Mouse (Mus musculus) heart, embryonic 11.5 days (tissue): ENCODE results near the gene Ppp1r14d. TPM values are rescaled to one million over a fixed set of nuclear protein-coding genes. Genes with fewer than 3 reads are reported as not detected.

Experiments used
- ATAC-seq: fragments of 200-750 bp; cut with Nextera tagmentation; replicated peaks from 2 replicates; pipeline ENCODE4 v1.8.0; 2017; ENCODE audit warnings: moderate library complexity; ENCODE audit not compliant: insufficient number of reproducible peaks, low FRiP score, low TSS enrichment
- H3K27ac ChIP-seq: fragments of 300-500 bp; sonication (generic); 2 replicates; pipeline ENCODE4 v1.5.1; 2014; ENCODE audit warnings: mild to moderate bottlenecking, low read depth, low read length
- H3K27me3 ChIP-seq: fragments of 300-500 bp; sonication (generic); 2 replicates; pipeline ENCODE4 v1.6.1; 2014; ENCODE audit warnings: mild to moderate bottlenecking, low read length, mixed read lengths; ENCODE audit not compliant: control insufficient read depth, insufficient read depth
- H3K36me3 ChIP-seq: fragments of 300-500 bp; sonication (generic); 2 replicates; pipeline ENCODE4 v1.6.1; 2014; ENCODE audit warnings: mild to moderate bottlenecking, low read length, moderate library complexity, mixed read lengths; ENCODE audit not compliant: control insufficient read depth, insufficient read depth
- H3K4me1 ChIP-seq: fragments of 300-500 bp; sonication (generic); 2 replicates; pipeline ENCODE4 v1.6.1; 2014; ENCODE audit warnings: low read length; ENCODE audit not compliant: control insufficient read depth, insufficient read depth
- H3K4me2 ChIP-seq: fragments of 300-500 bp; sonication (generic); 2 replicates; pipeline ENCODE4 v1.6.1; 2014; ENCODE audit warnings: mild to moderate bottlenecking, moderate library complexity
- H3K4me3 ChIP-seq: fragments of 300-500 bp; sonication (generic); 2 replicates; pipeline ENCODE4 v1.5.1; 2014; ENCODE audit warnings: low read depth, low read length
- H3K9ac ChIP-seq: fragments of 300-500 bp; sonication (generic); 2 replicates; pipeline ENCODE4 v1.6.1; 2014; ENCODE audit warnings: mild to moderate bottlenecking, low read depth, low read length, moderate library complexity
- H3K9me3 ChIP-seq: fragments of 300-500 bp; sonication (generic); replicated peaks from 2 replicates; pipeline ENCODE4 v1.6.1; 2016; ENCODE audit warnings: low read length; ENCODE audit not compliant: control insufficient read depth
- WGBS: fragments of 180-500 bp; shearing (Covaris S2); extraction: QIAGEN DNeasy Blood & Tissue Kit; methylation state at CpG from one replicate; pipeline ENCODE4 v1.1.7; 2014; ENCODE audit not compliant: insufficient replicate concordance; 5-methylcytosine and 5-hydroxymethylcytosine counted together
- polyA plus RNA-seq: library from polyadenylated mRNA; unstranded; fragments of >200 nt; fragmentation: Nextera tagmentation; extraction: Ambion mirVana; gene quantifications from 2 replicates; pipeline ENCODE4 v1.2.1, GENCODE M21; 2014

Gene Ppp1r14d
- polyA plus RNA-seq, result not detected in 2 replicates

DNA sequence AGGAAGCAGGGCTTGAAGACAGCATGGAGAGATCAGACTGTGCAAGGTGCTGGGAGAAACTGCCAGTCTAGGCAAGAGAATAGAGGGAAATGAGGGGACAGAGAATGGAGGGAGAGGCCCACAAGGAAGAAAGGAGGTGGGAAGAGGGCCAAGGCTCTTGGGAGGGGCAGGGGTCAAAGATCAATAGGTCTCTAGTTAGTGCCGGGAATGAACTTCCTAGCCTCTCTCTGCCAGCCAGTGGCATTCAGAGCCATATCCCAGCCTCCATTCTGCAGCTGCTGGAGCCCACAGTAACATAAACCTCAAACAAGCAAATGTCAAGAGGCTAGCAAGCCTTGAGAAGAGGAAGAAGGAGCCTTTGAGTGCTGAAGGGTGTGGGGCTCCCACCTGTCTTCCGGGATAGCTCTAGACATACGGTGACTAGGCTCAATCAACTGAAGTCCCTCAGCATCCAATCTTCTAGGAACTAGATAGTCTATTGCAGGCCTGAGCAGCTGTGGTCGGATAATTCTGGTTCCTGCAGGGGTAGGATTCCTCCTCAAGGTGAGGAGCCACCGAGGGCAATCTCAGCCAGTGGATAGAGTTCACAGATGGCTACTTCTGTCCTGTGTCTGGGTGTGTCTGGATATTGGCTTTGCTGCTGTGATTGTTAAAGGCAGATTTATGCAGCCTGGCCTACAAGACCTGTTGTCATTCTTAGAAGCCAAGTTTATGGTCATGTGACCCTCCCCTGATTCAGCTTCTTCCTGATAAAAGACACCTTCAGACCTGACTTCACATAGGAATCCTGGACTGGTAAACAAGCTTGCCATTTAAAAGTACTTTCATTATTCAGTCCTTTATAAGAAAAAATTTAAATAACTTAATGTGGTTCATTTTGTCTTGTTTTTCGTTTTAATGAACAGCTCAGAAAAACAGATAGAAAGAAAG lies at the start of gene Ppp1r14d:
Ppp1r14d (minus strand) TSS at position 132 of the 930 bp plus-strand sequence.
- 74% methylated on average over 6 of the region's 6 CpGs for WGBS
- no peak for ATAC-seq
- H3K36me3 ChIP-seq, result no peaks in the 10 kb centered on the region
- H3K4me1 ChIP-seq, result no peaks in the 10 kb centered on the region
- H3K9me3 ChIP-seq, result no peaks in the 10 kb centered on the region
- H3K27me3 ChIP-seq, result peaks cover 6% of the 10 kb centered on the region; the same call in 1 of the 2 replicates
- H3K9ac ChIP-seq, result no peak within 1 kb of the TSS
- no peak within 1 kb of the TSS for H3K4me3 ChIP-seq
- H3K4me2 ChIP-seq, result no peak within 1 kb of the TSS
- H3K27ac ChIP-seq, result no peak within 1 kb of the TSS

DNA sequence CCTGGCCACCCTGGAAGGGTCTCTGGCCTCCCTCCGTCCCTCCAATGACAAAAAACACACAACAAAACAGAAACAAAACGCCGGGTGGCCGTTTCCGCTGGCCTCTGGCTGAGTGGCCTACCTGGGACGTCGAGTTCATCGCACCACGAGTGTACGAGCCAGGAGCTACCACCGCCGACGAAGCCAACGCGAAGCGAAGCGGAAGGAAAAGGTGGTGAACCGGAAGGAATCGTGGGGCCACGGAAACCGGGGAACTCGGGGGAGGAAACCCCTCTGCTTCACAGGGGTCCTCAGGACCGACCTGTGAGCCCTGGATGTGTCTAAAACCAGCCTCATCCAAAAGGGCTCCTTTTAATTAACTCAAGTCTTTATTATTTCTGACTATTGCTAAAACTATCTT lies 48.1 kb upstream of the Ppp1r14d start:
- no peak for ATAC-seq
- H3K4me3 ChIP-seq, result no peak overlapping the region
- no peak overlapping the region for H3K27ac ChIP-seq
- H3K36me3 ChIP-seq, result no peaks in the 10 kb centered on the region
- H3K9ac ChIP-seq, result no peak overlapping the region
- no peak overlapping the region for H3K4me2 ChIP-seq
- H3K27me3 ChIP-seq, result no peaks in the 10 kb centered on the region
- no peaks in the 10 kb centered on the region for H3K9me3 ChIP-seq
- WGBS, result 89% methylated on average over 23 of the region's 23 CpGs
- no peaks in the 10 kb centered on the region for H3K4me1 ChIP-seq

DNA sequence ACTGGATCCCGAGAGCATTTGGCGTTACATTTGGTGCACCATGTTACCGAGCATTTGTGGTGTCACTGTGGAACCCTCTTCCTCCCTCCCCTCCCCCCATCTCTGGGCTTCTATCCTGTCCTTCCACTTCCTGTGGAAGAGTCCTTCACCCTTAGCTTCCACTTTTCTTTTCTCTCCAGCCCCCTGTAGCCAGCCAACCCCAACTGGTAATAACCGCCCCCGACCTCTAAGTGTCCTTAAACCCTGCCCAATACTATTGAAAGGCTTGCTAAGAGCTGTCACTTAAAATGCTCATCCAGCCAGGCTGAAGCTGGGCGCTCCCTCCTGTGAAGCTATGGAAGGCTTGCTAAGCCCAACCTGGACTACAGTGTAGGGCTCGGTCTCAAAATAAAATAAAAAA lies 47.2 kb upstream of the Ppp1r14d start:
- ATAC-seq, result no peak
- no peaks in the 10 kb centered on the region for H3K9me3 ChIP-seq
- H3K9ac ChIP-seq, result no peak overlapping the region
- no peaks in the 10 kb centered on the region for H3K4me1 ChIP-seq
- 66% methylated on average over 7 of the region's 7 CpGs for WGBS
- H3K27me3 ChIP-seq, result no peaks in the 10 kb centered on the region
- no peak overlapping the region for H3K27ac ChIP-seq
- no peaks in the 10 kb centered on the region for H3K36me3 ChIP-seq
- H3K4me3 ChIP-seq, result no peak overlapping the region
- H3K4me2 ChIP-seq, result no peak overlapping the region

DNA sequence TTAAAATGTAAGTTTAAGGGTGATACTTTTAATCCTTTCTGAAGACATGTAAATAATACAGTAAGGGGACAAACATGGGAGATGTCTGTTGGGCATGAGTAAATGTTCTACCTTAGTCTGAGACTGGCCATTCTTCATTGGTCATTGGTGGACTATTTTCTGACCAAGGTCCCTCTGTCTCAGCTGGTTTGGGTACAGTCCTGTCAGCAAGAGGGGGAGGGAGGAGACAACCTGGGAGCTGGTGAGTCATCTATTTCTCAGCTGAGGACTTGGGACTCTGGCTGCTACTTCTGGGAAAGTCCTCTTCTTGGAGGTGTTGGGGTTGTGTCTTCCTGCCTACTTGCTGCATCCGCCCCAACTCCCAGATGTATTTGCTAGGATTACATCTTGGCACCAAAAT lies 44.4 kb upstream of the Ppp1r14d start:
- no peak overlapping the region for H3K4me3 ChIP-seq
- WGBS, result 63% methylated on average over 1 of the region's 1 CpGs
- no peak overlapping the region for H3K4me2 ChIP-seq
- H3K36me3 ChIP-seq, result no peaks in the 10 kb centered on the region
- no peak overlapping the region for H3K9ac ChIP-seq
- H3K27me3 ChIP-seq, result peaks cover 15% of the 10 kb centered on the region
- no peak for ATAC-seq
- no peak overlapping the region for H3K27ac ChIP-seq
- no peaks in the 10 kb centered on the region for H3K4me1 ChIP-seq
- no peaks in the 10 kb centered on the region for H3K9me3 ChIP-seq

DNA sequence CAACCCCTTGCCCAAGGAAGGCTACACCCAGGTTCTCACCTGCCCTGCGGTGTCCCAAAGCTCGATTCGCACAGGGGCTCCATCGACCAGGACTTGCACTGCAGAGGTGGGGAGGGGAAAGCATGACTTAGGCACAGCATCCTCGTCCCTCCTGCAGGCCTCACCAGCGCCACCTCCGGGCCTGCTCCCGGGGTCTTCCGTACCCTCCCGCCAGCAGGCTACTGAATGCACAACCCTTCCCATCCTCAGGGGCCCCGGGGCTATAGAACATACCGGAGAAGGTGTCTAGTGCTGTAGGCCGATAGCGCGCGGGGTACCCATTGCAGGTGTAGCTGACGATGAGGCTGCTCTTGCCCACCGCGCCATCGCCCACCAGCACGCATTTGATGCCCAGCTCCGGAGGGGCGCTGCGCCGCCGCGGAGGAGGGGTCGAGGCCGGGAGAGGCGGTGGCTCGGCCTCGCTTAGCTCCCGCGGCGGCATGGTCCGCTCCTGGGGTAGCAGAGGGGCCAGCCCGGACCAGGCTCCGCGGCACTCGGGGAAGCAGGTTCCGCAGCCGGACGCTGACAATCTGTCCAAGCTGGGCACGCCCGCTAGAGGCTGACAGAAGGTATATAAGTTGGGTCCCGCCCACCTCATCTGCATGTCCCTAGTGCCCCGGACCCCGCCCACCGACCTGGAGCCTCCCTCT lies 41.1 kb upstream of the Ppp1r14d start, which contains the start of gene Rhov:
Rhov (minus strand) TSS at position 630 of the 689 bp plus-strand sequence.
- peak within 1 kb of the TSS; percentile 64 for H3K4me3 ChIP-seq
- peaks cover 15% of the 10 kb centered on the region for H3K27me3 ChIP-seq
- peak within 1 kb of the TSS; percentile 69; the same call in 1 of the 2 replicates for H3K9ac ChIP-seq
- no peak within 1 kb of the TSS for H3K27ac ChIP-seq
- H3K4me1 ChIP-seq, result no peaks in the 10 kb centered on the region
- no peak for ATAC-seq
- no peaks in the 10 kb centered on the region for H3K36me3 ChIP-seq
- H3K9me3 ChIP-seq, result no peaks in the 10 kb centered on the region
- WGBS, result under 1% methylated on average over 48 of the region's 49 CpGs
- H3K4me2 ChIP-seq, result peak within 1 kb of the TSS; percentile 100

DNA sequence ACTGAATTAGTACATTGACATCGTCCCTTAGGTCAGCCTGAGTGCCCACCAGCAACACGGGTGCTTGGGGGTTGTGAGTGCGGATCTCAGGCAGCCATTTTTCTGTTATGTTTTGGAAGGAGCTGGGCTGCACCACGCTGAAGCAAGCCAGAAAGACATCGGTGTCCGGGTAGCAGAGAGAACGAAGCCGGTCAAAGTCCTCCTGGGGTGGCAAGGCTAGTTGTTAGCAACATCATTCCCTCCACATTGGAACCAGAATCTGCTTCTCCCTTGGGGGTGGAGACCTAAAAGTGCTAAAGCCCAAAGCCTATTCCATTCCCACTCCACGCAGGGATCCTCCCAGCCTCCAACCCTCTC lies 40.6 kb upstream of the Ppp1r14d start:
- WGBS, result 44% methylated on average over 9 of the region's 9 CpGs
- H3K4me1 ChIP-seq, result no peaks in the 10 kb centered on the region
- H3K27ac ChIP-seq, result no peak overlapping the region
- no peak for ATAC-seq
- H3K4me3 ChIP-seq, result peak overlapping the region; percentile 64; the same call in 1 of the 2 replicates
- peak overlapping the region; percentile 100 for H3K4me2 ChIP-seq
- H3K9ac ChIP-seq, result no peak overlapping the region
- peaks cover 15% of the 10 kb centered on the region for H3K27me3 ChIP-seq
- H3K9me3 ChIP-seq, result no peaks in the 10 kb centered on the region
- H3K36me3 ChIP-seq, result no peaks in the 10 kb centered on the region

DNA sequence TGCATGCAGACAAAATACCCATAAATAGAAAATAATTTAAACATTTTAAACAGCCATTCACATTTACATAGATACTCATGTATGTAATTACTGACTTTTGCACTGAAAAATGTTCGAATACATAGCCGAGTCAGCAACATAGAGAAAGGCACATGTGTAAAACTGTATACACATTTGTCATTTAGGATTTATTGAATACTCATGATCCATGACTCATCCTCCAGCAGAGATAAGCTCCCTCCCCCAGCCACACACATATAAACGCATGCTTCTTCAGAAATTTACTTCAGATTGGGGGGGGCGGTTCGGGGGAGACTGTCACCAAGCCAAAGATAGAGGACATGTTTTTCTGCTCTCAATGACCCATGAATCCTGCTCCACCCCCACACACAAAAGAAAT lies 34.1 kb upstream of the Ppp1r14d start:
- Histone ChIP-seq H3K36me3 (no peaks in the 10 kb centered on the region), H3K27me3 (no peaks in the 10 kb centered on the region), H3K4me3 (no peak overlapping the region), H3K9me3 (no peaks in the 10 kb centered on the region), H3K4me2 (no peak overlapping the region), H3K4me1 (no peaks in the 10 kb centered on the region), H3K9ac (no peak overlapping the region), H3K27ac (no peak overlapping the region)
- ATAC-seq, result no peak
- WGBS, result 75% methylated on average over 5 of the region's 5 CpGs

DNA sequence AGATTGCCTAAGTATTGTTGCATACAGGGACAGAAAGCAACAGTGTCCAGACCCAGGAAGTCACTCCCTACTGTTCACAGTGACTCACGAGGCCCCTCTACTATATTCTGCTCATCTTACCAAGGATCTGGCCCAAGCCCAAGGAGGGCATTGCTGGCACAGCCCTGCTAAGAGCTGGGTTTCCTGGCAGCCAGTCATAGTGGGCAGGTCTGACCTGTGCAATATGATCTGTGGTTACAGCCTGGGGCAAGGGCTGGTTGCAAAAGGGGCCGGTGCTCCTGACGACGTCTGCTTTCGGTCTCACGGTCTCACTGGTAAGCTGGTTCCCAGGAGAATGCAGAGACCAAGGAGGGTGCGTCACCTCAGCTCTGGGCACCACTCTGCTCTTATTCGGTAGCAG lies 33.3 kb upstream of the Ppp1r14d start:
- no peak for ATAC-seq
- H3K4me3 ChIP-seq, result no peak overlapping the region
- no peaks in the 10 kb centered on the region for H3K4me1 ChIP-seq
- H3K9ac ChIP-seq, result no peak overlapping the region
- peak overlapping the region; percentile 24; the same call in 1 of the 2 replicates for H3K4me2 ChIP-seq
- H3K36me3 ChIP-seq, result no peaks in the 10 kb centered on the region
- 36% methylated on average over 8 of the region's 8 CpGs for WGBS
- H3K9me3 ChIP-seq, result no peaks in the 10 kb centered on the region
- H3K27me3 ChIP-seq, result no peaks in the 10 kb centered on the region
- no peak overlapping the region for H3K27ac ChIP-seq
